Mouse (Mus musculus) heart, adult 2 months (tissue): ENCODE measurements around the gene Nfkbie. TPM values are rescaled to one million over a fixed set of nuclear protein-coding genes. Genes with fewer than 3 reads are reported as not detected.

Source experiments
- DNase-seq, 2 experiments: peaks; one replicate each; pipeline ENCODE4 v3.0.0; 2021
- H3K27ac ChIP-seq: fragments of 200-600 bp; 2 replicates; pipeline ENCODE4 v1.8.1; 2022
- H3K27me3 ChIP-seq: fragments of 200-500 bp; 2 replicates; pipeline ENCODE4 v1.6.1; 2012; ENCODE audit warnings: mild to moderate bottlenecking, low read length, inconsistent platforms, mixed read lengths; ENCODE audit not compliant: control insufficient read depth, insufficient read depth
- H3K36me3 ChIP-seq: fragments of 200-500 bp; 2 replicates; pipeline ENCODE4 v1.6.1; 2012; ENCODE audit warnings: low read length, inconsistent platforms; ENCODE audit not compliant: control insufficient read depth, insufficient read depth
- H3K4me1 ChIP-seq: fragments of 200-500 bp; 2 replicates; pipeline ENCODE4 v1.6.1; 2011; ENCODE audit warnings: low read length; ENCODE audit not compliant: control insufficient read depth, insufficient read depth
- H3K4me3 ChIP-seq: fragments of 200-600 bp; 2 replicates; pipeline ENCODE4 v1.8.1; 2022
- H3K79me2 ChIP-seq: fragments of 200-500 bp; replicated peaks from 2 replicates; pipeline ENCODE4 v1.6.1; 2012; ENCODE audit warnings: mild to moderate bottlenecking, inconsistent platforms, low read length, moderate library complexity, mixed read lengths; ENCODE audit not compliant: control insufficient read depth, insufficient read depth
- H3K9ac ChIP-seq: fragments of 200-500 bp; 2 replicates; pipeline ENCODE4 v1.6.1; 2012; ENCODE audit warnings: low read depth, mild to moderate bottlenecking, control low read depth, inconsistent platforms, low read length, mixed read lengths
- CTCF ChIP-seq: fragments of 200-600 bp; IDR thresholded peaks from 2 replicates; pipeline ENCODE4 v1.8.1; 2022; ENCODE audit warnings: antibody characterized with exemption, mild to moderate bottlenecking, moderate library complexity
- EP300 ChIP-seq: fragments of 200-500 bp; IDR thresholded peaks from 2 replicates; pipeline ENCODE4 v1.6.1; 2011; ENCODE audit warnings: low read depth, low read length, control low read depth; ENCODE audit not compliant: insufficient read depth
- POLR2A ChIP-seq: fragments of 200-500 bp; IDR thresholded peaks from 2 replicates; pipeline ENCODE4 v1.6.1; 2011; ENCODE audit warnings: mild to moderate bottlenecking, low read depth, low read length, control low read depth; ENCODE audit not compliant: insufficient read depth
- WGBS: fragments of 180-500 bp; shearing (Covaris S2); methylation state at CpG from one replicate; pipeline ENCODE4 v1.1.7; 2018; 5-methylcytosine and 5-hydroxymethylcytosine counted together
- intact Hi-C: fragments of 180-260 bp; cut with DNase I; formaldehyde crosslinking; loops from one replicate; pipeline ENCODE4 v1.15.1; 2025
- polyA plus RNA-seq: library from polyadenylated mRNA; depleted of rRNA; stranded (reverse); fragments of >200 nt; gene quantifications from 2 replicates; pipeline ENCODE4 v1.2.3, GENCODE M21; 2012
- total RNA-seq, 2 experiments: library from RNA; stranded (reverse); gene quantifications; 2 replicates each; pipeline ENCODE4 v1.2.3; 2021

Nfkbie gene
- total and polyA plus RNA-seq, 3 experiments: 1.1 to 2.2 (median 1.1) TPM

GRCm38 (mm10) chr17:45548541-45549512, 6.7 kb upstream of the Nfkbie start:
- 5% methylated on average over 52 of the region's 68 CpGs for WGBS
- H3K27me3 ChIP-seq: peaks cover 27% of the 10 kb centered on the region
- DNase-seq: no peak
- H3K4me1 ChIP-seq: peaks cover 2% of the 10 kb centered on the region; the same call in 1 of the 2 replicates
- intact Hi-C loops: no loop called here
- H3K79me2 ChIP-seq: no peaks in the 10 kb centered on the region
- H3K36me3 ChIP-seq: no peaks in the 10 kb centered on the region
- peak overlapping the region; percentile 46 for H3K4me3 ChIP-seq
- H3K27ac ChIP-seq: no peak overlapping the region
- TF ChIP-seq EP300: no peak
- TF ChIP-seq POLR2A: no peak
- peak; percentile 26 for TF ChIP-seq CTCF
- H3K9ac ChIP-seq: peak overlapping the region; percentile 31; the same call in 1 of the 2 replicates

- Histone ChIP-seq H3K79me2 (no peaks in the 10 kb centered on the region), H3K27me3 (peaks cover 24% of the 10 kb centered on the region), H3K36me3 (no peaks in the 10 kb centered on the region), H3K27ac (no peak within 1 kb of the TSS), H3K4me1 (peaks cover 2% of the 10 kb centered on the region; the same call in 1 of the 2 replicates), H3K4me3 (peak within 1 kb of the TSS; percentile 46), H3K9ac (peak within 1 kb of the TSS; percentile 31; the same call in 1 of the 2 replicates)
- no peak for DNase-seq
- 2% methylated on average over 28 of the region's 29 CpGs for WGBS
- intact Hi-C loops: no loop called here
- TF ChIP-seq EP300 (no peak), CTCF (no peak), POLR2A (no peak)
These were observed 5.8 kb upstream of the Nfkbie start, which contains the start of gene Tmem151b for GRCm38 (mm10) chr17:45549617-45550181. Gene Tmem151b (minus strand): TSS chr17:45549677.

GRCm38 (mm10) chr17:45550253-45550652, 5.2 kb upstream of the Nfkbie start:
- Histone ChIP-seq H3K27me3 (peaks cover 19% of the 10 kb centered on the region), H3K36me3 (no peaks in the 10 kb centered on the region), H3K4me1 (peaks cover 2% of the 10 kb centered on the region; the same call in 1 of the 2 replicates), H3K27ac (no peak overlapping the region), H3K79me2 (no peaks in the 10 kb centered on the region), H3K9ac (no peak overlapping the region), H3K4me3 (no peak overlapping the region)
- intact Hi-C loops: no loop called here
- DNase-seq: no peak
- TF ChIP-seq CTCF (no peak), POLR2A (no peak), EP300 (no peak)
- 42% methylated on average over 5 of the region's 5 CpGs for WGBS

GRCm38 (mm10) chr17:45551249-45551796, 4.2 kb upstream of the Nfkbie start:
- no peak for TF ChIP-seq CTCF
- TF ChIP-seq POLR2A: no peak
- no peak for TF ChIP-seq EP300
- Histone ChIP-seq H3K4me3 (no peak overlapping the region), H3K27me3 (peaks cover 13% of the 10 kb centered on the region), H3K79me2 (no peaks in the 10 kb centered on the region), H3K27ac (no peak overlapping the region), H3K9ac (no peak overlapping the region), H3K4me1 (peaks cover 2% of the 10 kb centered on the region; the same call in 1 of the 2 replicates), H3K36me3 (no peaks in the 10 kb centered on the region)
- intact Hi-C loops: no loop called here
- DNase-seq: no peak
- 51% methylated on average over 7 of the region's 7 CpGs for WGBS

- intact Hi-C loops: loop anchor here (1.0 kb wide), 2 partner anchors 36 to 74 kb away; no protein-coding TSS in a partner anchor
- H3K27me3 ChIP-seq: peaks cover 9% of the 10 kb centered on the region
These were observed 3.6 kb upstream of the Nfkbie start for GRCm38 (mm10) chr17:45551816-45552451.

More at GRCm38 (mm10) chr17:45551816-45552451, 3.6 kb upstream of the Nfkbie start:
- H3K4me3 ChIP-seq: no peak overlapping the region
- 6% methylated on average over 8 of the region's 8 CpGs for WGBS
- H3K4me1 ChIP-seq: peaks cover 3% of the 10 kb centered on the region; the same call in 1 of the 2 replicates
- peak; percentile 74 to 83 for DNase-seq
- no peak overlapping the region for H3K9ac ChIP-seq
- H3K27ac ChIP-seq: no peak overlapping the region
- H3K36me3 ChIP-seq: no peaks in the 10 kb centered on the region
- H3K79me2 ChIP-seq: no peaks in the 10 kb centered on the region
- peak; percentile 84 for TF ChIP-seq EP300
- TF ChIP-seq POLR2A: no peak
- peak; percentile 96 for TF ChIP-seq CTCF
